Mouse (Mus musculus) common myeloid progenitor, adult 5-6 weeks (primary cell): ENCODE data around the gene Trank1. TPM values are rescaled to one million over a fixed set of nuclear protein-coding genes. Genes with fewer than 3 reads are reported as not detected.

Source experiments
- ATAC-seq: replicated peaks from 2 replicates; pipeline ENCODE4 v1.8.0; 2016; ENCODE audit warnings: low read depth, mild to moderate bottlenecking, moderate TSS enrichment, inconsistent platforms; ENCODE audit not compliant: poor library complexity, severe bottlenecking
- total RNA-seq: library from RNA; stranded (forward); fragments of 200-1000, 187-1606 nt; gene quantifications from 2 replicates; pipeline ENCODE4 v1.2.3, GENCODE M21; 2017

The Trank1 gene
- total RNA-seq, 1 experiment from 2014 or later, result not detected

DNA sequence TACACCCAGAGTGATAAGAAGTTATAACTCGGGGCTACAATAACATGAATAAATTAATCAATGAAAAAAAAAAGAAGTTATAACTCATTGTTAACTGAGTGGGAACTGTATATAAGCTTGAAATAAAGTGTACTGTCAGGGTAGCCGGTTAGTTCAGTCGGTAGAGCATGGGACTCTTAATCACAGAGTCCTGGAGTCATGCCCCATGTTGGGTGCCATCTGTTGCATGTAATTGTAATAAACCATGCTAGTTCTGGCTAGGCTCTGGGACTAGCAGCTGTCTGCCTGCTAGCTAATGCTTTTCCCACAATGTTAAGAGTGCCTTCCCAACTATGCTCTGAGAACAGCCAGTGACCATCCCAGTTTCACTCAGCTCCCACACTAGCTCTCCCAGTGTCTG lies 60.5 kb downstream of the Trank1 start:
- no peak for ATAC-seq

DNA sequence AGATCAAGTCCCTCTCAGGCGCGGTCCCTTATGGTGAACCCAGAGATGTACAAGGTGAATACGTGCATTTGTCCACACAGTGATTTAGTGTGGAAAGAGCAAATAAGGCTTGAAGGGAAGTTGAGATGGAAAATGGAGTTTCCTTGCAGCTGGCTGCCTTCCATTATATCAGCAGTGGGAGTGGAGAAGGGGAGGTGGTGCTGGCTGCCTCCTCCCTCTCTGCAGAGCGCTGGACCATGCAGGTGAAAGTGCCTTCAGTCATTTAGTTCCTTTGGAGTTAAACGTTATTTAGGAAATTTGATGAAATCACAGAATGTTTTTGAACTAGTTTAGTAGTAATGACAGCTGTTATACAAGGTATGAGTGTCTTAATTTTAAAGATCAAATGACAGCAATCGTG lies 66.3 kb downstream of the Trank1 start:
- no peak for ATAC-seq

DNA sequence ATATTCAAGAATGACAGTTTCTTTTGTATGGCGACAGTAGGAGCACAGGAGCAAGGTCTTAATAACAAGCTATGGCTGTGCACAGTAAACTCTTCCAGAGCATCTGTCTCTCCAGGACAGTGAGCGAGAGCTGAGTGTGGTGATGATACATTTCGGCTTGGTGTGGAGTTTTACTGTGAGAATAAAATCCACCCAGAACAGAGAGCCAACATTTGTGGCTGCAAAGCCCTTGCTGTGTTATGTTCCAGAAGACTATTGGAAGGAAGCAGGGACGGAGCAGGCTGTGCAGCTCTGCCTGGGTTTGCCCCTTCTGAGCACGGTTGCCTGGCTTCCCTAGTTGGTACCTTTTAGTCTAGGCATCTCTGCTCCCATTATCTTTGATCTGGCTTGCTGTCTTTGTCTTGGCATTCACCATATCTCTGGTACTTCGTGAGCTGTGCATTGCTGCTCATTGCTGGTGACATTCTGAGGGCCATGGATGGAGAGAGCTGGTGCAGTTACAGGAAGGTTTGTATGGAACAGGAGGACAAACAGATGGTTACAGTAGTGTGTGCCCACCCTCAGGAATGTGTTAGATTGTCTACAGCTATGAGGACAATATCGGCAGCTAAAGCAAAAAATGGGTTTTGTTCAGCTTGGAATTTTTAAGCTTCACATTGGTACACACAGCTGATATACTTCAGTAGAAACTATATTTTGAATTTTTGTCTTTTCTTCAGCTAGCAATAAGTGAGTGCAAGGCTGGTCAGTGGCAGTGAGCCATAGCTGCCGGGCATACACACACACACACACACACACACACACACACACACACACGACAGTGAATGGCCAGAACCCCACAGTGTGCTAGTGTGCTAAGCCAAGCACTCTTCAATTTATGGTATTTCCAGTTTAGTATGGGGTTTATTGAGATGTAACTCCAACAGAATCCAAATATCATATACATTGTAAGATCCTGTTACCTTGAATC lies 69.8 kb downstream of the Trank1 start:
- no peak for ATAC-seq

DNA sequence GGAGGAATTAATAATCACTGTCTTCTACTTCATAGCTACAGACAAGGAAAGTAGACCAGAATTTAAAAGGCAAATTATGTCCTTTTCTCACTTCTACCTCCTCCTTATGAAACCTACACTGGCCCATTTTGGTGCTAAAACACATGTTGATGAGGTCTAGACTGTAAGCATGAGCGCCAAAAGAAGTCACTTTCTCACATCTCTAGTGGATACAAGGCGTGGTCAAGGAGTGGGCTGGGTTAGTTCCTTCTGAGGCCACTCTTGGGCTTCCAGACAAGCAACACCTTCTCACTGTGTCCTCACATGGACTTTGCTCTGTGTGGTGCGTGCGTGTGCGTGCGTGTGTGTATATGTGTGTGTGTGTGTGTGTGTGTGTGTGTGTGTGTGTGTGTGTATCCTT lies 70.9 kb downstream of the Trank1 start:
- no peak for ATAC-seq

DNA sequence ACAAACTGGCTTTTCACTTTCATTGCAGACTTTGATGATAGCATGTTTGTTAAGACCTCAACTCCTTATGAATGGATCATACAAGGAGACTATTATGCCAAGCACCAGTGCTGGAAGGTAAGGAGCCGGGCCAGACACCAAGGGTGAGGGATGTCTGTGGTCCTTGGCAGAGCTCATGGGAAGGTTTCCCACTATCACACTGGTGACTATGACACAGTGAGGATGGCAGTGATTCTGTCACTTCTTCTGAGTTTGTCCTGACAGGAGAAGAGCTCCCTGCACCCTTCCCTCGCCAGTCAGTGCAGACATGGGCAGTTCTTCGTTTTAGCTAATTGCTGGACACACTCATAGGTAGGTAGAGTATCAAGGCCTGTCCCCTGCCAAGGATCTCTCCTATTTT lies 71.5 kb downstream of the Trank1 start:
- no peak for ATAC-seq

DNA sequence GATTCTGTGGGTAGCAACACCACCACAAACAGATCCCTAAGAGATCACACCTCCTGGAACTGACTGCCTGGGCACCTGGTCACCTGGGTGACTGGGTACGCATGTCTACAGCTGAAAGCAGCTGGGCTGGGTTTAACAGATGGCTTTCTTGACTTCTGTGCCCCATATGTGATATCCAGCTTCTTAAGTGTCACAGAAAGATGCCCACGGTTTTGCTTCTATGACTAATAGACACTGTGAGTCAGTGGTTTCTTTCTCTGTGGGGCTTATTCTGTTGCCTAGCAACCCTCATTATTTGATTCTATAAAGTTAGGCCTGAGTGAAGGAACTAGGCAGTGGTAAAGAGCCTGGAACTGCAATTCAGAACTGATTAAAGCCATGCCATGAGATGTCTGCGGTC lies 72.2 kb downstream of the Trank1 start:
- ATAC-seq, result no peak

DNA sequence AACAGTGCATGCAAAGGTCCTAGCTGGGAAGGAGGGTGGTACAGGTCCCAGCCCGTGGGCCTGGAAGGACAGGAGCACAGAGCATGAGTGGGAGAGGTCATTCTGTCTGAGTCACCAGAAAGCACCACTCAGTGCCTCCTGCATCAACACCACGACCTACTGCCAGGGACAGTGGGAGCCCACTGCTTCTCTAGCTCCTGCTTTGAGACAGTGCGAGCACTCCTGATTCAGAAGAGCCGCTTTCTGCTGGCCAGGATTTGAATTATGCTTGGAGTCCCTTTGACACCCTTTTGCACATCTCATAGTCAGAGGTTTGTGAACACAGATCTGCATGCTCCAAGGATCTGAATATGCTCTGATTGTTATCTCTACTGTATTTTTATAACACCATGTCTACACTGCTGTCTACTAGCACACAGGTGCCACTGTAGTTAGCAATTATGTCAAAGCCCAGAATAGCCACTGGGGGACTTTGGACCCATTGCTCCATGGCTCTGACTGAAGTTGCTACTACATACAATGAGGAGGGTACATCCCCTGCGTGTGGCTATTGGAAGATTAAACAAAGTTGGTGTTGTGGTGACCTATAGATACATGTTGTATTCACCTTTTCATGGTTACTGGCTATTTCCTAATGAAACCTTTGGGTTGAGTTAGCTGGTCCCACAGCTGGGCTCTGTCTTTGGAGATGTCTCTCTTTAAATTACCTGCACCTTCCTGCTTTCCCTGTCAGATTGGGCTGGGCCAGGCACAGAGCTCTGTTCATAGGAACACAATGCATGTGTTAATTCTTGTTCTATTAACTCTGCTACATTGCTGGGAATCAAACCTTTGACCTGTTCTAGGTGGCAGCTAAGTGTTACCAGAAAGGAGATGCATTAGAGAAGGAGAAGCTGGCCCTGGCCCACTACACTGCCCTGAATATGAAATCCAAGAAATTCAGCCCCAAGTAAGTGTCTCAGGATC lies 74.3 kb downstream of the Trank1 start:
- ATAC-seq, result no peak

DNA sequence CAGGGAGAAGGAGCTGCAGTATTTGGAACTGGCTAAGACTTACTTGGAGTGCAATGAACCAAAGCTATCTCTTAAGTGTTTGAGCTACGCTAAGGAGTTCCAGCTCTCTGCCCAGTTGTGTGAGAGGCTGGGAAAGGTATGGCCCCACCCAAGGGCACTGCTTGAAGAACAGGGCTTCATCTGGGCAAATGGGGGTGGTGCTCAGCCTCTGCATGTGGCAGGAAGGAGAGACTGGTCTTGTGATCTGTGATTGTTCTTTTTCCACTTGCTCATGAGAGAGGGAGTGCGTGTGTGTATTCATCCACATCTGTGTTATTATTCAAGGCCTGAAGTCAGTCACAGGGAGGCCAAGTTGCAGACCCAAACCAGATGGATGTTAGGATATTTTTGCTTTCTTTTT lies 75.0 kb downstream of the Trank1 start:
- ATAC-seq, result no peak

DNA sequence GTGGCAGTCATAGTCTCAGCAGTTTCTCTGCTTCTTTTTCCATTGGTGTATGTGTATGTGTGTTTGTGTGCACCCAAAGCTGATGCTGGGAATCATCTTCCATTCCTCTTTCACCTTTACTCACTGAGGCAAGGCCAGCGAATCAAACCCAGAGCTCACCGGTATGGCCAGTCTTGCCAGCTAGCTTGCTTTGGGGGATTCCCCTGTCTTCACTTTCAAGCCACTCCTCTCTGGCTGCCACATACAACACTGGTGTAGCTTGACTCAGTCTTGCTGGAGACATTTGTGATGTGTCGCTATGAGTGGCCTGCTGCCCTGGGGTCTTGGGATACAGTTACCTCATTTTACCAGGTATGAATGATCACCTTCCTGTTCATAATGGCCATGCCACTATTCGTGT lies 76.0 kb downstream of the Trank1 start:
- ATAC-seq, result no peak

DNA sequence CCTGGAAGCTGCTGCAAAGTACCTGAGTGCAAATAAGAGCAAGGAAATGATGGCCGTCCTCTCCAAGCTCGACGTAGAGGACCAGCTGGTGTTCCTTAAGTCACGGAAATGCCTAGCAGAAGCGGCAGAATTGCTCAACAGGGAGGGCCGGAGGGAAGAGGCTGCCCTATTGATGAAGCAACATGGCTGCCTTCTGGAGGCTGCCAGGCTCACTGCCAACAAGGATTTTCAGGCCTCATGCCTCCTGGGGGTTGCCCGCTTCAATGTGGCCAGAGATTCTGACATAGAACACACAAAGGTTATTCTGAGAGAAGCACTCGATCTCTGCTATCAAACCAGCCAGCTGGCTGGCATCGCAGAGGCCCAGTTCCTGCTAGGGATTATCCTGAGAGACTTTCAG lies 78.5 kb downstream of the Trank1 start:
- no peak for ATAC-seq

DNA sequence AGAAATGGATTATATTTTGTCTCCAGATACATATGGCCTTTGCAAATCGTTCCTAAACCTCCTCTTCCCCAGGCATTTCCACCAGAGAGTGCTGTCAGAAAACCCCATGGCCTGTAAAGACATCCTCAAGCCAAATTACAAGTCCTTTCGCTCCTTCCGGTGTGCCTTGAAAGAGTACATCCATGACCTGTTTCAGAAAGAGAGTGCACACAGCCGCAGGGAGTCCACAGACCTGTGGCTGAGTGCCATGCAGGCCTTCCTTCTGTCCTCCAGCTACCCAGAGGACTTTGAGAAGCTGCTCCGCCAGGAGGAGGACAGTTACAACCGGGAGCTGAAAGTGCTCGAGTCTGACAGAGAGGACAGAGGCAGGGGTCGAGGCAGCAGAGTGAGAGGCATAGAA lies 79.5 kb downstream of the Trank1 start:
- no peak for ATAC-seq

DNA sequence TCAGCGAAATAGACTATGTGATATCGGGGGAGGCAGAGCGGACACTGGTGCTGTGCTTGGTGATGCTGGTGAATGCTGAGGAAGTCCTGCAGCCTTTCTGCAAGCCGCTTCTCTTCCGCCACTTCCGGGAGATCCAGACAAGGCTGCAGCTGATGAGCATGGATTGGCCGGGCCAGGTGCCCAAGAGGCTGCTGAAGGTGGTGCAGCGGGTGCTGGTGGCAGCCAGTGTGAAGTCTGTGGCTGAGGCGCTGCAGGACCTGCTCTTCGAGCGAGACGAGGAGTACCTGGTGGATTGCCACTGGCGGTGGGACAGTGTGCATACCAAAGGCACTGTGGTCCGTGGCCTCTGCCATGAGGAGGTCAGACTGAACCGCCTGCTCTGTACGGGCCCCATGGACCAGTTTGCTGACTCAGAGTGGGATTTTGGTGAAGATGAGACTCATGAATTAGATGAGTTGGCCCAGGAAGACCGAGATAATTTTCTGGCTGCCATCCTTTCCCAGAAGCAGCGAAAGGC lies 80.4 kb downstream of the Trank1 start:
- no peak for ATAC-seq

DNA sequence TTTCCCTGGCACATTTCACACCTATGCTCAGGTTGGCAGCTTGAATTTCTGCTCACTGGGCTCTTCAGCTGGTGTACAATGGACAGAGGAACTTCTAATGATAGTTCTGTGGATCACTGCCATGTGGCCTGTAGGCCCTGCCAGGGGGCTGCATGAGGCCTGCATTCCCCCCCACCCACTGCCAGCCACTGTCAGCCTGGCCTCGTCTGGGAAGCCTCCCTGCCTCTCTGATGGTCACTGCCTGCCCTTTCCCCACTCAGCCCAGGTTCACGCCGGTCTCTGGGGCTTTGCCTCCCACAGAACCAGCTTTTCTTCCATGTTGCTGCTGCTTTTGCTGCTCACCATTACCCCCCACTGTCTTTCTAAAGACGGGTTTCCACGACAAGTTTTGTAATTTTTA lies 83.7 kb downstream of the Trank1 start:
- no peak for ATAC-seq

DNA sequence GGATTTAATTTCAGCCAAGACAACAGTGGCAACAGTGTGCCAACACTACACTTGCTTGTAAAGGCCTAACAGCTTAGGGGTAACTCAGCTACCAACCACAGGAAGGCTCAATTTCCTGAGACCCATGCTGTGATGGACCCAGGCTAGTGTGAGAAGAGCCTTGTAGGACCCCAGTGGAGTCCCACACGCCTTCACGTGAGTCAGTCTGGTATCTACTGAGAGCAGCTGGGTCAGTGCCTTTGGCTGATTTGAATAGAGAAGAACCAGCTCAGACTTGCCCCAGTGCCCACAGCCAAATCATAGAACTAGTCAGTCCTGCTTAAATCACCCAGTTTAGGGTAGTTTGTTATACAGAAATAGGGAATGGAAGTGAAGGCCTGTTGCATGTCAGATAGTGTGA lies 86.5 kb downstream of the Trank1 start:
- no peak for ATAC-seq

DNA sequence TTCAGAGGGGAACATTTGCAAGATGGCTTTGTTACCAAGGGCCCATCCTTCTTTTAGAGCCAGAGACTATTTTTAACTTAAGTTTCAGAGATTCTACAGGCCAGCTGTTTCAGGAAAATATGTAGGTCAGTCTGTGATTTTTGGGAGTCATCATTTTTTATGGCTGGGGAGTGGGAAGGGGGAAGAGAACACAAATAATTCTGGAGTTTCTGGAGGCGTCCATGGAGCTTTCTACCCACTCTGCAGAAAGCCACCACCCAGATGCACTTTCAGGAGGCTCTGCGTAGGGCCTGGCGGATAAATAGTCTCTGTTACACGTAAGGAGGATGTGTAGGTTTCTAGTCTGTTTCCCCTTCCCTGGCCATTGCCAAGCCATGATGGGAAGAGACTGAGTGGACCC lies 88.5 kb downstream of the Trank1 start:
- ATAC-seq, result no peak

DNA sequence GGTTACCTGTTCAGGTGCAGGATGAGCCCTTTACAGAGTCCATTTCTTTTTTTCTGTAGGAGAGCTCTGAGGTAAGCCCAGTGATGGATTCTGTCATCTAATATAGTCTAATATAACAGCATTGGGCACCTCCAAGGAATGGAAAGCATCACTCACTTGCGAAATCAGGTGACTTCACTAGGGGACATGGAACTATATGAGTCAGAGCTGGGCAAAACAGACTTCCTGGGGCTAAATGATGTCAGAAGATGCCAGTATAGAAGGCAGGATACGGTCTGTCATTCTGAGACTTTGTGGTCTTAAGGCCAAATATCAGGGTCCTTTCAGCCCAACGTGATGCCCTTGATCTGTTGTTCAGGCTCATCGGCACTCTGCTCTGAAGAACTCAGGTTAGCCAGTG lies 91.6 kb downstream of the Trank1 start:
- no peak for ATAC-seq

DNA sequence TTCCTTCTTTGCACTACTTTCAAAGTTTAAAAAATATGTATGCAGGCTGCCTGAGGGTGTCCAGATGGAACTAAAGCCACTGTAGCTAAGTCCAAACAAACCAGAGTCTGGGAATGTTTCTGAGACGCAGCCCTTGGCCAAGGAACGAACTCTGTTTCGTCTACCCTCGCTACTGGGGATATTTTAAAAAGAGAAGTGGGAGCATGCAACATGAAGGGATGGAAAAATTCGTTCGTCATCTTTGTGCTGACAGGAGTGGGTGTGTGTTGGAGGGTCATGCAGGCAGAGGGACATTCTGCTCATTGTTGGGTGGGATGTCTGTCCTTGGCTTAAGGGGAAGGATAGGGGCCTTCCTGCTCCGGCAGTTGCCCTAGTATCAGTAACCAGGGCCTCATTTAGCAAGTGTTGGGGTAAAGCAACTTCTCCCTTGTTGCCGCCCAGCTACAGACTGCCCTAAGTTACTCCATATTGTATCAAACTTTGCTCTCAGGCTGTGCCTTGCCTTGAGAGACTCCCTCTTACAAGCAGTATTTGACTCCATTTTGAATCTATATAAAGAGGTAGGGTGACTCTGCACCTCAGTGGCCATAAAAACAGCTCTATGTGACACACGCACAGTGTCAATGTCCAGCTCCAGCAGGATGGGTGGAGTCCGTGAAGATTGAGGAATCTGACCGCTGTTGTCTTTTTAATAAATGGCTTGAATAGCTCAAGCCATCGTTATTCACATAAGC lies 93.0 kb downstream of the Trank1 start:
- ATAC-seq, result no peak

DNA sequence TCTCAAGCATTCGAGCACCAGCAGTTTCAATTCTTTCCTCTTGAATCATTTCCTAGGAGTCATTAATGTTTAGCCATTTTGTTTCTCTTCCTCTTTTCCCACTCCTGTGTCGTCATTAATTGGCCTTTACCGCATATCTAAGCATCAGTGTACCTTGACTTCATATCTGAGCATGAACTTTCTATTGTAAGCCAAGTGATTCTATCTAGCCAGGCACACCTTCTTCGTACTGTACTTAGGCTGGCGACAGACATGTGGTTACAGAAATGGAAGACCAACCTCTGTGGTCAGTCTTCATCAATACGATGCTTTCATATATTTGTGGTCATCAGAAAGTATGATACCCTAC lies 93.5 kb downstream of the Trank1 start:
- ATAC-seq, result no peak

DNA sequence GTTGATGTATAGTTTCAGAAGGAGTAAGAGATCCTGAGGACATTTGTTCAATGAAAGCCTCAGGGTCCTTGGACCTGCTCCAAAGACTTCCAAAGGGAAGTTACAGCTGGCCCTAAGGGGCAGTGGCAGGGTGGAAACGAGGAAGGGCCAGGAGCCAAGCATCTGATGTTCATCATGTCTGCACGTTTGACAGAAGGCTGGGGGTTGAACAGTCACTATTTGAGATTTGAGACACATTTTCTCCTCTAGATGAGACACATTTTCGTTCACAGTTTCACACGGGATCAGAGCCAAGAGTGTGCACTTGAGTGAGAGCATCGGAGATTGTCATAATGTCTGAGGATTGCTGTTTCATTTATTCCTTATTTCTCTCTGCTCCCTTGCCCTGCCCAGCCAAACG lies 96.5 kb downstream of the Trank1 start:
- no peak for ATAC-seq

DNA sequence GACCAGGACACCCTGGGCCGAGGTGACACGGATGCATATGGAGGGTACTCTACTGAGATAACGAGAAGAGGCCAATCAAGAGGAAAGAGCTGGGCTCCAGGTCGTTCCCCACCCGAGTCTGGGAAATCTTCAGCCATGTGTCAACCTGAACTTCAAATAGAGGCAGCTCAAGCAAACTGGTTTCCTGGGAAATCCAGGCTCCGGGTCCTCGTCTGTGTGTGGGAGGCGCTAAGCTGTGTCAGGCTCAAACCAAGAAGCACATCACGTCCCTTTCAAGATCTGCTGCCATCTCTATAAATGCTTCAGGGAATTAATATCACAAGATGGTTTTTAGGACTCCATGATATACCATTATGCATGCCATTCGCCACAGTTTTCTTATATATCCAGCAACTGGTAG lies 96.9 kb downstream of the Trank1 start:
- ATAC-seq, result no peak
